Mouse (Mus musculus): ENCODE results near the gene Kat6b. TPM values are rescaled to one million over a fixed set of nuclear protein-coding genes. Genes with fewer than 3 reads are reported as not detected.

Gene Kat6b
- polyA plus RNA-seq, 1 experiment from 2014 or later: 20.0 TPM

- Histone ChIP-seq H3K27me3 (no peaks in the 10 kb centered on the region), H3K4me3 (no peak overlapping the region), H3K4me1 (replicated peaks) (0 out of 2 replicates have a peak, but pooled peaks cover 6% of the 10 kb centered on the region), H3K36me3 (peaks cover 3% of the 10 kb centered on the region; the same call in 1 of the 2 replicates), H3K4me2 (no peak overlapping the region), H3K9me3 (no peaks in the 10 kb centered on the region), H3K9ac (no peak overlapping the region), H3K27ac (no peak overlapping the region)
- 100% methylated on average over 1 of the region's 1 CpGs for WGBS
- ATAC-seq (ENCODE audit: low FRiP score): no peak
Measured at GRCm38 (mm10) chr14:21592152-21592551, 110.9 kb downstream of the Kat6b start.

- H3K4me2 ChIP-seq: no peak overlapping the region
- H3K4me3 ChIP-seq: no peak overlapping the region
- H3K36me3 ChIP-seq: peaks cover 3% of the 10 kb centered on the region; the same call in 1 of the 2 replicates
- no peak overlapping the region for H3K27ac ChIP-seq
- WGBS: 80% methylated on average over 8 of the region's 8 CpGs
- no peaks in the 10 kb centered on the region for H3K9me3 ChIP-seq
- H3K9ac ChIP-seq: no peak overlapping the region
- H3K4me1 ChIP-seq (replicated peaks): 0 out of 2 replicates have a peak, but pooled peaks cover 5% of the 10 kb centered on the region
- no peaks in the 10 kb centered on the region for H3K27me3 ChIP-seq
- no peak for ATAC-seq (ENCODE audit: low FRiP score)
Measured at GRCm38 (mm10) chr14:21592985-21593750, 111.9 kb downstream of the Kat6b start.

- H3K27ac ChIP-seq: peak overlapping the region; percentile 83
- H3K4me3 ChIP-seq: no peak overlapping the region
- no peaks in the 10 kb centered on the region for H3K9me3 ChIP-seq
- ATAC-seq (ENCODE audit: low FRiP score): no peak
- peaks cover 38% of the 10 kb centered on the region for H3K4me1 ChIP-seq (replicated peaks)
- 35% methylated on average over 9 of the region's 9 CpGs for WGBS
- no peak overlapping the region for H3K4me2 ChIP-seq
- H3K36me3 ChIP-seq: no peaks in the 10 kb centered on the region
- no peak overlapping the region for H3K9ac ChIP-seq
- no peaks in the 10 kb centered on the region for H3K27me3 ChIP-seq
Measured at GRCm38 (mm10) chr14:21599446-21600173, 118.4 kb downstream of the Kat6b start.

- Histone ChIP-seq H3K4me2 (no peak overlapping the region), H3K9me3 (no peaks in the 10 kb centered on the region), H3K9ac (no peak overlapping the region), H3K27me3 (no peaks in the 10 kb centered on the region), H3K4me3 (no peak overlapping the region), H3K27ac (peak overlapping the region; percentile 83), H3K4me1 (replicated peaks) (peaks cover 38% of the 10 kb centered on the region), H3K36me3 (no peaks in the 10 kb centered on the region)
- WGBS: 38% methylated on average over 5 of the region's 5 CpGs
- ATAC-seq (ENCODE audit: low FRiP score): no peak
Measured at GRCm38 (mm10) chr14:21600174-21600566, 118.9 kb downstream of the Kat6b start.

GRCm38 (mm10) chr14:21600628-21601027, 119.4 kb downstream of the Kat6b start:
- Histone ChIP-seq H3K36me3 (no peaks in the 10 kb centered on the region), H3K4me2 (no peak overlapping the region), H3K4me3 (no peak overlapping the region), H3K27ac (peak overlapping the region; percentile 83), H3K4me1 (replicated peaks) (peaks cover 38% of the 10 kb centered on the region), H3K9me3 (no peaks in the 10 kb centered on the region), H3K9ac (no peak overlapping the region), H3K27me3 (no peaks in the 10 kb centered on the region)
- WGBS: 53% methylated on average over 1 of the region's 1 CpGs
- no peak for ATAC-seq (ENCODE audit: low FRiP score)

GRCm38 (mm10) chr14:21602166-21602565, 120.9 kb downstream of the Kat6b start:
- no peak for ATAC-seq (ENCODE audit: low FRiP score)
- H3K27me3 ChIP-seq: no peaks in the 10 kb centered on the region
- no peak overlapping the region for H3K4me3 ChIP-seq
- no peak overlapping the region for H3K4me2 ChIP-seq
- peaks cover 38% of the 10 kb centered on the region for H3K4me1 ChIP-seq (replicated peaks)
- H3K27ac ChIP-seq: no peak overlapping the region
- 94% methylated on average over 12 of the region's 12 CpGs for WGBS
- H3K9me3 ChIP-seq: no peaks in the 10 kb centered on the region
- H3K9ac ChIP-seq: no peak overlapping the region
- no peaks in the 10 kb centered on the region for H3K36me3 ChIP-seq

GRCm38 (mm10) chr14:21602937-21603336, 121.7 kb downstream of the Kat6b start:
- no peak overlapping the region for H3K4me3 ChIP-seq
- H3K27ac ChIP-seq: no peak overlapping the region
- no peaks in the 10 kb centered on the region for H3K27me3 ChIP-seq
- no peak for ATAC-seq (ENCODE audit: low FRiP score)
- no peaks in the 10 kb centered on the region for H3K9me3 ChIP-seq
- no peak overlapping the region for H3K9ac ChIP-seq
- H3K36me3 ChIP-seq: no peaks in the 10 kb centered on the region
- H3K4me2 ChIP-seq: no peak overlapping the region
- 84% methylated on average over 4 of the region's 4 CpGs for WGBS
- H3K4me1 ChIP-seq (replicated peaks): peaks cover 42% of the 10 kb centered on the region

GRCm38 (mm10) chr14:21607686-21608085, 126.5 kb downstream of the Kat6b start:
- peak overlapping the region; percentile 68 for H3K27ac ChIP-seq
- no peak for ATAC-seq (ENCODE audit: low FRiP score)
- H3K36me3 ChIP-seq: no peaks in the 10 kb centered on the region
- H3K9me3 ChIP-seq: no peaks in the 10 kb centered on the region
- H3K27me3 ChIP-seq: no peaks in the 10 kb centered on the region
- H3K4me2 ChIP-seq: no peak overlapping the region
- H3K9ac ChIP-seq: no peak overlapping the region
- H3K4me3 ChIP-seq: no peak overlapping the region
- peaks cover 30% of the 10 kb centered on the region for H3K4me1 ChIP-seq (replicated peaks)
- WGBS: 41% methylated on average over 4 of the region's 4 CpGs

- Histone ChIP-seq H3K27me3 (no peaks in the 10 kb centered on the region), H3K4me3 (no peak overlapping the region), H3K4me1 (replicated peaks) (peaks cover 28% of the 10 kb centered on the region), H3K9ac (no peak overlapping the region), H3K4me2 (no peak overlapping the region), H3K27ac (peak overlapping the region; percentile 53; the same call in 1 of the 2 replicates), H3K36me3 (no peaks in the 10 kb centered on the region), H3K9me3 (no peaks in the 10 kb centered on the region)
- no peak for ATAC-seq (ENCODE audit: low FRiP score)
- 25% methylated on average over 4 of the region's 4 CpGs for WGBS
Measured at GRCm38 (mm10) chr14:21608886-21609285, 127.7 kb downstream of the Kat6b start.

GRCm38 (mm10) chr14:21610224-21610623, 129.0 kb downstream of the Kat6b start:
- H3K4me2 ChIP-seq: no peak overlapping the region
- H3K4me1 ChIP-seq (replicated peaks): peaks cover 24% of the 10 kb centered on the region
- ATAC-seq (ENCODE audit: low FRiP score): peak; percentile 55; the same call in 1 of the 2 replicates
- H3K36me3 ChIP-seq: no peaks in the 10 kb centered on the region
- no peak overlapping the region for H3K9ac ChIP-seq
- no peaks in the 10 kb centered on the region for H3K27me3 ChIP-seq
- no peak overlapping the region for H3K4me3 ChIP-seq
- H3K27ac ChIP-seq: no peak overlapping the region
- WGBS: 16% methylated on average over 3 of the region's 3 CpGs
- no peaks in the 10 kb centered on the region for H3K9me3 ChIP-seq

- Histone ChIP-seq H3K27me3 (no peaks in the 10 kb centered on the region), H3K27ac (no peak overlapping the region), H3K4me1 (replicated peaks) (peaks cover 28% of the 10 kb centered on the region), H3K9me3 (no peaks in the 10 kb centered on the region), H3K4me3 (no peak overlapping the region), H3K4me2 (no peak overlapping the region), H3K9ac (no peak overlapping the region), H3K36me3 (no peaks in the 10 kb centered on the region)
- ATAC-seq (ENCODE audit: low FRiP score): no peak
- WGBS: 93% methylated on average over 6 of the region's 6 CpGs
Measured at GRCm38 (mm10) chr14:21613031-21613430, 131.8 kb downstream of the Kat6b start.

- Histone ChIP-seq H3K4me1 (replicated peaks) (peaks cover 19% of the 10 kb centered on the region), H3K4me3 (no peak overlapping the region), H3K36me3 (peaks cover 4% of the 10 kb centered on the region), H3K9ac (no peak overlapping the region), H3K27me3 (no peaks in the 10 kb centered on the region), H3K4me2 (no peak overlapping the region), H3K27ac (peak overlapping the region; percentile 71), H3K9me3 (no peaks in the 10 kb centered on the region)
- ATAC-seq (ENCODE audit: low FRiP score): no peak
- 84% methylated on average over 5 of the region's 5 CpGs for WGBS
Measured at GRCm38 (mm10) chr14:21614103-21614502, 132.9 kb downstream of the Kat6b start.

All from hindbrain, embryonic 13.5 days (tissue).